Mouse (Mus musculus): ENCODE data around the gene Serinc1. TPM values are rescaled to one million over a fixed set of nuclear protein-coding genes. Genes with fewer than 3 reads are reported as not detected.
A peak's percentile ranks its signal among the peaks of the same experiment; 100 is the strongest.

Gene Serinc1
- total RNA-seq (2012; rRNA removed) (35.4 and 38.3 TPM in 2 replicates), polyA plus RNA-seq (2012; ENCODE audit: insufficient read depth in 1 of 2, insufficient read length in 2 of 2, low read depth in 1 of 2, low replicate concordance in 2 of 2, missing spikeins in 1 of 2) (10 to 100 TPM in 1 of 2 experiments, not detected in 1; 42.8 TPM)

DNA sequence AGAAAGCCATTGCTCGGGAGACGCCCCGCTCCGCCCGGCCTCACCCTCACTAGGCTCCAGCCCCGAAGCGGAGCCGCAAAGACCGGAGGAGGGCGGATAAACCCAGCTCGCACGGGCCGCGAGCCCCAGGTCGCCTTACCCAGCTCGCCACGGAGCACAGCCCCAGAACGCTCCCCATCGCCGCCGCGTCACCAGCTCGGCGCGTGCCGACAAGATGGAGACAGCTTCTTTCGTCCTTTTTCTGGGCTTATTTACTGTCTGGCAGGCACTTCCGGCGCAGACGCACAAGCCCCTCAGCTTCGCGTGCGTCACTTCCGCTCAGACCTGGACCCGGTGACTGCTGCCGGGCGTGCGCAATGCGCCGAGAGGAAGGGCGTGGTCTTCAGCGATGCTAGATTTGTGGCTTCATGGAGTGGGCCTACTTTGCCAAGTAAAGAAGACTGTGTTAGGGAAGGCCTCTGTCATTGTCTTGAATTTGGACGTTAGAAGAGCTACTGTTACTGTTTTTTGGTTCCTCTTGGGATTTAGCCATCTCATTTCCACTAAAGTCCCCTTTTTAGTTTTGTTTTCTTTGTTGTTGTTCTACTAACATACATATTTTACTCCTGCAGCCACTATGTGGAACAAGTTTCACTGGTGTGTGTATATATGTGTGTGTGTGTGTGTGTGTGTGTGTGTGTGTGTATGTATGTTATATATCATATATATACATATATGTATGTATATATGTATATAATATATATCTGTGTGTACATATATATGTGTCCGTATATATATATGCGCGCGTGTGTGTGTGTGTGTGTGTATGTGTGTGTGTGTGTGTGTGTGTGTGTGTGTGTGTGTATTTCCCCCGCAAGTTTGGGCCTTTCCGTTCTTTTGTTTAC is at the start of gene Serinc1:
Gene Serinc1 (minus strand): TSS at position 313 of the 884 bp plus-strand sequence.
- Histone ChIP-seq H3K27me3 (ENCODE audit: control insufficient read depth in 1 of 2, insufficient read depth in 2 of 2, low read length in 2 of 2) (peaks cover 0 to 5% of the 10 kb centered on the region in 2 experiments; a peak in 3 of 4 replicates), H3K9ac (ENCODE audit: control insufficient read depth, low read depth, low read length, poor library complexity, severe bottlenecking) (peak within 1 kb of the TSS; percentile 98), H3K4me3 (ENCODE audit: control insufficient read depth in 1 of 2, insufficient read depth in 1 of 2, low read depth in 2 of 2, low read length in 2 of 2) (peak within 1 kb of the TSS; percentile 75 to 100), H3K9me3 (replicated peaks; ENCODE audit: insufficient read depth, low read length) (no peaks in the 10 kb centered on the region), H3K4me1 (ENCODE audit: control insufficient read depth in 1 of 2, insufficient read depth in 2 of 2, low read length in 2 of 2) (peaks cover 2 to 3% of the 10 kb centered on the region in 2 experiments; a peak in 2 of 4 replicates), H3K79me2 (ENCODE audit: control insufficient read depth, insufficient read depth, low read length, poor library complexity) (peaks cover 31% of the 10 kb centered on the region), H3K36me3 (ENCODE audit: control insufficient read depth in 1 of 2, insufficient read depth in 2 of 2, low read length in 2 of 2) (peaks cover 0 to 19% of the 10 kb centered on the region in 2 experiments; a peak in 2 of 4 replicates), H3K27ac (ENCODE audit: control insufficient read depth, low read depth, low read length) (peak within 1 kb of the TSS; percentile 83)
- DNase-seq (ENCODE audit: low read depth, low spot score), result peak; percentile 97
- TF ChIP-seq TAL1 (IDR thresholded peaks at IDR 0.05; ENCODE audit: low read length) (no peak), ZMIZ1 (IDR thresholded peaks at IDR 0.05; ENCODE audit: low read depth, low read length) (no peak), GABPA (IDR thresholded peaks at IDR 0.05; ENCODE audit: low read depth, low read length) (no peak), MYC (IDR thresholded peaks at IDR 0.05; ENCODE audit: low read depth, low read length) (peak; percentile 21), SIN3A (IDR thresholded peaks at IDR 0.05; ENCODE audit: low read length) (peak; percentile 82), UBTF (IDR thresholded peaks at IDR 0.05; ENCODE audit: borderline replicate concordance, insufficient read depth, low read depth, low read length) (no peak), E2F4 (IDR thresholded peaks at IDR 0.05; ENCODE audit: borderline replicate concordance, low read depth, low read length) (no peak), NELFE (IDR thresholded peaks at IDR 0.05; ENCODE audit: low read depth, low read length) (peak; percentile 79), MAX (IDR thresholded peaks at IDR 0.05; ENCODE audit: low read length) (peak; percentile 69; the same call in 1 of the 2 replicates), JUND (IDR thresholded peaks at IDR 0.05; ENCODE audit: low read depth, low read length) (no peak), HCFC1 (IDR thresholded peaks at IDR 0.05; ENCODE audit: low read depth, low read length) (peak; percentile 89), CTCF (IDR thresholded peaks at IDR 0.05 in 2 of 3, conservative IDR thresholded peaks at IDR 0.05 in 1 of 3; ENCODE audit: control insufficient read depth in 1 of 3, insufficient read depth in 1 of 3, low read depth in 2 of 3, low read length in 3 of 3, poor library complexity in 1 of 3, severe bottlenecking in 1 of 3) (no peak), POLR2A (IDR thresholded peaks at IDR 0.05; ENCODE audit: control insufficient read depth in 1 of 2, insufficient read depth in 1 of 2, low read depth in 1 of 2, low read length in 2 of 2, poor library complexity in 1 of 2) (peak; percentile 64 to 87), ZNF384 (IDR thresholded peaks at IDR 0.05; ENCODE audit: low read depth, low read length) (no peak), ZKSCAN1 (IDR thresholded peaks at IDR 0.05; ENCODE audit: low read depth, low read length) (no peak), EP300 (IDR thresholded peaks at IDR 0.05; ENCODE audit: low read depth in 1 of 2, low read length in 2 of 2) (peak in 1 of 2 experiments; percentile 32; a peak in 1 of 4 replicates), CHD2 (IDR thresholded peaks at IDR 0.05; ENCODE audit: low read length) (no peak), ELF1 (IDR thresholded peaks at IDR 0.05; ENCODE audit: low read depth, low read length) (peak; percentile 81), BHLHE40 (IDR thresholded peaks at IDR 0.05; ENCODE audit: borderline replicate concordance, low read depth, low read length) (peak; percentile 62; the same call in 1 of the 2 replicates), RCOR1 (IDR thresholded peaks at IDR 0.05; ENCODE audit: low read depth, low read length) (no peak), ETS1 (IDR thresholded peaks at IDR 0.05; ENCODE audit: low read depth, low read length) (peak; percentile 36; the same call in 1 of the 2 replicates), USF1 (IDR thresholded peaks at IDR 0.05; ENCODE audit: low read depth, low read length) (peak; percentile 80), USF2 (IDR thresholded peaks at IDR 0.05; ENCODE audit: borderline replicate concordance in 1 of 2, insufficient read depth in 1 of 2, low read depth in 1 of 2, low read length in 2 of 2) (no peak), GATA1 (IDR thresholded peaks at IDR 0.05; ENCODE audit: low read depth, low read length) (no peak), POLR2AphosphoS2 (IDR thresholded peaks at IDR 0.05; ENCODE audit: low read length) (peak; percentile 68), CHD1 (IDR thresholded peaks at IDR 0.05; ENCODE audit: low read depth, low read length) (no peak), TBP (IDR thresholded peaks at IDR 0.05; ENCODE audit: low read depth, low read length) (peak; percentile 88), SMC3 (IDR thresholded peaks at IDR 0.05; ENCODE audit: low read depth, low read length) (no peak), KAT2A (conservative IDR thresholded peaks at IDR 0.05; ENCODE audit: low read depth, low read length) (peak; percentile 71), RAD21 (IDR thresholded peaks at IDR 0.05; ENCODE audit: low read depth, low read length) (no peak), MXI1 (IDR thresholded peaks at IDR 0.05; ENCODE audit: low read depth, low read length) (peak; percentile 80), NRF1 (IDR thresholded peaks at IDR 0.05; ENCODE audit: insufficient read depth, low read depth, low read length, poor library complexity, severe bottlenecking) (peak; percentile 85), MAZ (IDR thresholded peaks at IDR 0.05; ENCODE audit: low read depth, low read length) (0 out of 2 replicates have a peak, but pooled peaks have one; percentile 42), MYB (IDR thresholded peaks at IDR 0.05; ENCODE audit: low read depth, low read length) (no peak), MAFK (IDR thresholded peaks at IDR 0.05; ENCODE audit: borderline replicate concordance, low read depth, low read length) (no peak)
